Mouse (Mus musculus) CD4-positive naive resting alpha-beta T cell, adult 76 days (primary cell): Measurements from ENCODE around the gene Slc5a2. TPM values are rescaled to one million over a fixed set of nuclear protein-coding genes. Genes with fewer than 3 reads are reported as not detected.

ENCODE experiments used
- total RNA-seq: library from RNA; stranded (reverse); gene quantifications from one replicate; pipeline ENCODE4 v1.2.4, GENCODE M21; 2023

The Slc5a2 gene
- total RNA-seq: not detected

GRCm38 (mm10) chr7:128265411-128265810 is at the start of gene Slc5a2:
TSS of gene Slc5a2 (plus strand) at chr7:128265657.

DNA sequence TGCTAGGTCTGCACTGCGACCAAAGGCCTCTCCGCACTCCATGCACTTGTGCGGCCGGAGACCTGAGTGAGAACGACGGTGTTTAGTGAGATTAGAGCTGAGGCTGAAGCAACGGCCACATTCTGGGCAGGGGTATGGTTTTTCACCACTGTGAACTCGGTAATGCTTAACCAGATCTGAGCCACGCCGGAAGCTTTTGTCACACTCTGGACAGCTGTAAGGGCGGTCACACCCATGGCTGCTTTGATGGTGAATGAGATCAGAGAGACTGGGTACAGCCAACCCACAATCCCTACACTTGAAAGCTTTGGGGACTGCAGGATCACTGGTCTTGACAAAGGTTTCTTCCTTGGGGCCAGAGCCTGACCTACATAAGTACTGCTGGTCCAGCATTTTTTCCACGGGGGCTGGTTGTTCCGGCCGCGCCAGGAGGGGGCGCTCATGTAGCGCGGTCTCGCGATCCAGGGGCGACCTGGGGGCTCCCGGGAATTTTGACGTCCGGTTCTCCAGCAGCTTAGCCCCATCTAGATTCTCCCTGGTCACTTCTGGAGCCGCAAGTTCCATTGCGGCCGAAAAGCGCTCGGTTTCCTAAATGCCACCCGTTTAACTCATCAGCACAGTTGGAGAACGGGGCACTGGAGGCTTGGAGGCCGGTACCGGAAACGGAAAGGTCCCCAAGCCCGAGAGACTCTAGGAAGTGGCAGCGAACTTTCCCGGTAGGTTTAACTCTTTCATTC is 28.4 kb upstream of the Slc5a2 start, which contains the start of gene Armc5:
TSS of gene Armc5 (plus strand) at position 487 of the 737 bp plus-strand sequence.

GRCm38 (mm10) chr7:128237927-128238778 is 27.3 kb upstream of the Slc5a2 start, which contains the start of gene 9130023H24Rik:
TSS of gene 9130023H24Rik (minus strand) at chr7:128238031.

GRCm38 (mm10) chr7:128246496-128247391 is 18.7 kb upstream of the Slc5a2 start, which contains the start of gene Tgfb1i1:
TSS of gene Tgfb1i1 (plus strand) at chr7:128246812.

GRCm38 (mm10) chr7:128297617-128298480 is 32.4 kb downstream of the Slc5a2 start, which contains the start of gene BC017158:
TSS of gene BC017158 (minus strand) at chr7:128298170.

Other genes with a start within 250 kb of the Slc5a2 start
- gene Itgam, start 203.0 kb upstream of the Slc5a2 start, total RNA-seq: 5.3 TPM
- not detected for gene Gm49368, start 203.0 kb upstream of the Slc5a2 start, total RNA-seq
- gene Itgax, start 136.1 kb upstream of the Slc5a2 start, total RNA-seq: 3.9 TPM
- gene Itgad, start 111.3 kb upstream of the Slc5a2 start, total RNA-seq: 5.0 TPM
- gene Cox6a2, start 59.3 kb upstream of the Slc5a2 start, total RNA-seq: not detected
- gene Armc5, start 28.3 kb upstream of the Slc5a2 start, total RNA-seq: 34.0 TPM
- 4.4 TPM for gene 9130023H24Rik, start 27.6 kb upstream of the Slc5a2 start, total RNA-seq
- 2.7 TPM for gene Tgfb1i1, start 18.8 kb upstream of the Slc5a2 start, total RNA-seq
- 23.5 TPM for gene BC017158, start 32.5 kb downstream of the Slc5a2 start, total RNA-seq
- 344 TPM for gene Rgs10, start 153.1 kb downstream of the Slc5a2 start, total RNA-seq
- 152 TPM for gene Tial1, start 196.1 kb downstream of the Slc5a2 start, total RNA-seq